Mouse (Mus musculus): ENCODE measurements around the gene Gm20547. TPM values are rescaled to one million over a fixed set of nuclear protein-coding genes. Genes with fewer than 3 reads are reported as not detected.

The Gm20547 gene
- polyA plus RNA-seq, 1 experiment from 2014 or later, result not detected

DNA sequence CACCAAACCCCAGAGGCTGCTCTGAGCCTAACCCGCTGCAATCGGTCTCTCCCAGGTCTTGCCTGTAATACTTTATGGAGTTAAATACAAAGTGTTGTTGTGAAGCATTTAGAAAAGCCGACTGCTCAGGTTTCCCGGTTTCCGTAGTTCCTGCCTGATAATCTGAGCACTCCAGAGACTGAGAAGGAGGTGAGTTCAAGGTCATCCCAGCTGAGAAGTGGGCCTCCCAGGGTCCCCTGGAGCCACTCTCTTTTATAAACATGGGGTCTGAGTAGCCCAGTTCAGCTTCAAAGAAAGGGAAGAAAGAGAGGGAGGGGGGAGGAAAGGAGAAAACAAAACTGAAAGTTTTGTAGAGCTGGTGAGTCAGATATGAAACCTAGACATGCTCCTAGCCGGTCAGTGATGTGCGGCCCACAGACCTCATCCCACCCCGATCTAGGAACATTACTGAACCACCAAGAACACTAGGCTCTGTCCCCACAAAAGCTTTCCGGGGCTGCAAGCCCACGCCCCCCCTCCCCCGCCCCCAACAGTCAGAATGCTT is 2.4 kb downstream of the Gm20547 start, which contains the start of gene Zbtb12:
Gene Zbtb12, plus strand, starts transcription at position 148 of the 544 bp plus-strand sequence.
- H3K27me3 ChIP-seq, result no peaks in the 10 kb centered on the region
- DNase-seq (no peak), ATAC-seq (ENCODE audit: low read depth) (no peak)
- peaks cover 21% of the 10 kb centered on the region for H3K4me1 ChIP-seq (replicated peaks)
- no peak within 1 kb of the TSS for H3K27ac ChIP-seq
- H3K9ac ChIP-seq, result no peak within 1 kb of the TSS
- no peak within 1 kb of the TSS for H3K4me3 ChIP-seq (replicated peaks)
- 57% methylated on average over 11 of the region's 11 CpGs for WGBS (ENCODE audit: insufficient replicate concordance)
- H3K4me2 ChIP-seq, result no peak within 1 kb of the TSS
- no peaks in the 10 kb centered on the region for H3K36me3 ChIP-seq
- H3K9me3 ChIP-seq (replicated peaks), result no peaks in the 10 kb centered on the region

DNA sequence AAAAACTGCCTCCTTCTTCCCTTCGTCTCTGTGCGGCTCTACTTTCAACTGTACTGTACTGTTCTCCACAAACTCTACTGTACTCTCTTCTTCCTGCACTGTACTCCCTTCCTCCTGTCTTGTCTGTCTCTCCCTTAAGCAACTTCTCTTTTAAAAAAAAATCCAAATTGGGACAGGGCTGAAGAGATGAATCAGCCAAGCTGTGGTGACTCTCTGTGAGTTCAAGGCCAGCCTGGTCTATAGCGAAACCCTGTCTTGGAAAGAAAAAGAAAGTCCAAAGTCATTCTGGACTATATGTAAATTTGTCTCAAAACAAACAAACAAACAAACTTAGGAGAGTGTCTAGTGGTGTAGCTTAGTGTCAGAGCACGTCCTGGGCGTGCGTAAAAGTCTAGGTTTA is 7.5 kb downstream of the Gm20547 start:
- Histone ChIP-seq H3K9ac (no peak overlapping the region), H3K4me3 (replicated peaks) (no peak overlapping the region), H3K27me3 (no peaks in the 10 kb centered on the region; the same call in 1 of the 2 replicates), H3K9me3 (replicated peaks) (no peaks in the 10 kb centered on the region), H3K4me2 (no peak overlapping the region), H3K27ac (no peak overlapping the region), H3K36me3 (no peaks in the 10 kb centered on the region), H3K4me1 (replicated peaks) (no peaks in the 10 kb centered on the region; the same call in 1 of the 2 replicates)
- DNase-seq (no peak), ATAC-seq (ENCODE audit: low read depth) (no peak)
- 70% methylated on average over 6 of the region's 6 CpGs for WGBS (ENCODE audit: insufficient replicate concordance)

DNA sequence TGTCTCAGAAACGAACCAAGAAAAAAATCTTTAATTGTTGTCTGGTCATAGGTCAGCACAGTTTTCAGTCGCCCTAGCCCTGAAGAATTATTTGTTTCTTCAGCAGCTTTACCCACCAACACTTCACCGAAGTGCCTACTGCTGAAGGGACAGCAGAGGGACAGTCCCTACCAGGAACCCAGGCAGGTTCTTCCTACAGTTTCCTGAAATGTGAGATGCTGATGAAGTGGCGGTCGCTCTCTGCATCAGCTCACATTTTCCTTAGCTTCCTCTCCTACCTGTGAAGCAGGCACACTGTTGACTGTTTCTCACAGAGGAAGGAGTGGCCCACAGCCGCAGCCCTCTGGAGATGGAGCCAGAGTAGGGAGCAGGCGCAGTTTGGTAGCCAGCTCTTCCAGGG is 15.9 kb downstream of the Gm20547 start:
- Histone ChIP-seq H3K9me3 (replicated peaks) (no peaks in the 10 kb centered on the region), H3K27ac (no peak overlapping the region), H3K27me3 (0 out of 2 replicates have a peak, but pooled peaks cover 6% of the 10 kb centered on the region), H3K4me3 (replicated peaks) (no peak overlapping the region), H3K36me3 (no peaks in the 10 kb centered on the region), H3K4me1 (replicated peaks) (peaks cover 4% of the 10 kb centered on the region), H3K4me2 (no peak overlapping the region), H3K9ac (no peak overlapping the region)
- 43% methylated on average over 7 of the region's 7 CpGs for WGBS (ENCODE audit: insufficient replicate concordance)
- ATAC-seq (ENCODE audit: low read depth) (no peak), DNase-seq (no peak)

DNA sequence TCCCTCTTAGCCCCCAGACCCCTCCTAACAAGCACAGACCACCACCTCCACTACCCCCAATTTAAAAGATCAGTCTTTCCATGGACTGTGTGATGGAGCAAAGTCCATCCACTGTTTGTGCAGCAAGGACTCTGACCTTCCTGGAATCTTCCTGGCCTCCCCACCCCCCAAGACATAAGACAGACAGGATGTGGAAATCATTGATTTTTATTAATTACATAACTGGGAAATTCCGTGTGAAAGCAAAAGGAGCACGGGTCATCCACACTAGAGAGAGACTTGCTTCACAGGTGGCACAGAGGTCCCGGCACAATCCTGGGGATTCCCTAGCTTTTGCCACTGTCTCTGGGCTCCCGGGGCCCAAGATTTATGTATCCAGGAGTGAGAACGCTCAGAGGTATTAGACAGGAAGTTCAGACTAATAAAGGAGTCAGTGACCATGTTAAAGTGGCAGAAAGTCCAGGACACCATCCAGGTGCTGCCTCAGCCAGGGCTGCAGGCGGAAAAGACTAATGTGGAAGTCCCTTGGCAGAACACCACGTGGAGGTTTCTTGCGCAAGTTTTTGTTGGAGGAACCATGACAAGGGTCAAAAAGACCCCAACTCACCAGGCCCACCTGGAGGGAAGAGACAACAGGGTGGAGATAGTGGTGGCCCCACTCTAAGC is 19.3 kb downstream of the Gm20547 start, which contains the start of gene Cfb:
Gene Cfb, minus strand, starts transcription at position 103 of the 666 bp plus-strand sequence.
- DNase-seq (no peak), ATAC-seq (ENCODE audit: low read depth) (peak; percentile 60)
- WGBS (ENCODE audit: insufficient replicate concordance), result 38% methylated on average over 8 of the region's 8 CpGs
- Histone ChIP-seq H3K4me3 (replicated peaks) (peak within 1 kb of the TSS; percentile 41), H3K27me3 (0 out of 2 replicates have a peak, but pooled peaks cover 6% of the 10 kb centered on the region), H3K4me2 (peak within 1 kb of the TSS; percentile 49), H3K36me3 (peaks cover 11% of the 10 kb centered on the region), H3K4me1 (replicated peaks) (peaks cover 33% of the 10 kb centered on the region), H3K9ac (peak within 1 kb of the TSS; percentile 48), H3K27ac (peak within 1 kb of the TSS; percentile 58), H3K9me3 (replicated peaks) (no peaks in the 10 kb centered on the region)

DNA sequence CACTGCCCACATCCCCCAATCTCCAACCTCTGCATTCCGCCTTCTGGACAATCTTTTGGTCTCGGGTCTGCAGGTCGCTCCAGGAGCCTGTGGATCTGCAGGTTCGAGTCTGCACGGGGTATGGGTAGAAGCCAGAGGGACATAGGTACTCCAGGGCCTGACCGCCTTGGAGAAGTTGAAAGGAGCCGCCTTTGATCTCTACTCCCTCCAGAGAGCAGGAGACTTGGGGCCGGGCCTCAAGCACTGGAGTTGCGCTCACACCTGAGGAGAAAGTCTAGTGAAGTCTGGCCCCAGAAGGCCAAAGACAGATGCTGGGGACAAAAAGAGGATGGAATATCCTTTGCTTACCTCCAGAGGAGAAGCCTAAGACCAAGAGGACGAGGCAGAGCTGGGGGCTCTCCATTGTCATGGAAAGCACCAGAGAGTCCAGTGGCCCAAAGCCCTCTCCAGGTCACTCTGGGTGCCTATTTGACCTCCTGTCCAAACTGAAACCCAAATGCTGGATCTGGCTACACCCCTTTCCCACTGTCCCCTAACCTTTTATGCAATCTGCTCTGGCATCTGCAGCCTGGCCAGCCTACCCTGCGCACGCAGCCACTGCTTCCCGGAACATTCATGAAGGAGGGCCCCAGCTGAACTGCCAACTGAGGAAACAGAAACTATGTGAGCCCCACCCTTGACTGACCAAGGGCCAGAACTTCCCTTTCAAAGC is 20.0 kb downstream of the Gm20547 start:
- ATAC-seq (ENCODE audit: low read depth) (peak; percentile 71), DNase-seq (no peak)

DNA sequence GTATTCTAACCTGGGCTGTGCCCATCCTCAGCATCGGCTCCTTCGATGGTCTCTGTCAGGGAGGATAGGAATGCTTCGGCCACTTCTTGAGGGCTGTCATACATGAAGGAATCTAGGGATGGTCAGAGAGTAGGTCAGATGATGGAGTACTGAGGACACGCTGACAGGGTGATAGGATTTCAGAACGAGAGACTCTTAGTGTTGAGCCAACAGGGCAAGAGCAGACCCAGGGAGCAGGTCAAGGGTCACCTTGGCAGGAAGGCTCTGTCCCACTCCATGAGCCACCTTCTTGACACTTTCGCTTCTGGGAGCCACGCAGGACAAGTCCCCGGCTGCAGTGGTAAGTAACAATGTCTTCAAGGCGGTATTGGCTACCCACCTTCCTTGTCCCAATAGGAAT is 21.3 kb downstream of the Gm20547 start:
- peak overlapping the region; percentile 49 for H3K4me2 ChIP-seq
- DNase-seq (no peak), ATAC-seq (ENCODE audit: low read depth) (no peak)
- 0 out of 2 replicates have a peak, but pooled peaks cover 6% of the 10 kb centered on the region for H3K27me3 ChIP-seq
- no peak overlapping the region for H3K27ac ChIP-seq
- 71% methylated on average over 9 of the region's 9 CpGs for WGBS (ENCODE audit: insufficient replicate concordance)
- H3K4me1 ChIP-seq (replicated peaks), result peaks cover 33% of the 10 kb centered on the region
- no peaks in the 10 kb centered on the region for H3K9me3 ChIP-seq (replicated peaks)
- H3K9ac ChIP-seq, result no peak overlapping the region
- peaks cover 31% of the 10 kb centered on the region for H3K36me3 ChIP-seq
- H3K4me3 ChIP-seq (replicated peaks), result peak overlapping the region; percentile 41

More for the DNA sequence above, 20.0 kb downstream of the Gm20547 start:
- H3K4me3 ChIP-seq (replicated peaks), result peak overlapping the region; percentile 41
- H3K27me3 ChIP-seq, result 0 out of 2 replicates have a peak, but pooled peaks cover 6% of the 10 kb centered on the region
- H3K9me3 ChIP-seq (replicated peaks), result no peaks in the 10 kb centered on the region
- 47% methylated on average over 13 of the region's 13 CpGs for WGBS (ENCODE audit: insufficient replicate concordance)
- peak overlapping the region; percentile 58 for H3K27ac ChIP-seq
- H3K4me2 ChIP-seq, result peak overlapping the region; percentile 49
- peak overlapping the region; percentile 48 for H3K9ac ChIP-seq
- H3K4me1 ChIP-seq (replicated peaks), result peaks cover 33% of the 10 kb centered on the region
- H3K36me3 ChIP-seq, result peaks cover 18% of the 10 kb centered on the region

DNA sequence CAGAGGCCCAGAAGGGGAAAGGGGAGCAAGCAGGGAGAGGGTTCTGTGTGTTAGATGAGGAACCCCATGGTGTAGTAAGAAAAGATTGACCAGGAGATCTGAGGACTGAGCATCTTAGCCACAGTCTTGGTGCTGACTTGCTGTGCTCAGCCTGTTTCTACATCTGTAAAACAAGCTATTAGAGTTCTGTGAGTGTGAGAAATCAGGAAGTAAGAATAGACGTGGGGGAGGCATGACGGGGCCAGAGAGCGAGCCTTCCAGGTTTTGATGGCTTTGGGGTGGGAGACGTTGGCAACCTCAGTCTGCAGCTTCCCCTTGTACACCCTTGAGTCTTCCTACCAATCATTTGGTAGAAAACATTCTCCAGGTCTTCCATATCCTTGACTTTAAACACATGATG is 23.2 kb downstream of the Gm20547 start:
- Histone ChIP-seq H3K27me3 (no peaks in the 10 kb centered on the region), H3K36me3 (peaks cover 49% of the 10 kb centered on the region), H3K9ac (no peak overlapping the region), H3K4me2 (no peak overlapping the region), H3K4me3 (replicated peaks) (no peak overlapping the region), H3K27ac (no peak overlapping the region), H3K9me3 (replicated peaks) (no peaks in the 10 kb centered on the region), H3K4me1 (replicated peaks) (peaks cover 43% of the 10 kb centered on the region)
- DNase-seq (no peak), ATAC-seq (ENCODE audit: low read depth) (no peak)
- 36% methylated on average over 4 of the region's 4 CpGs for WGBS (ENCODE audit: insufficient replicate concordance)

DNA sequence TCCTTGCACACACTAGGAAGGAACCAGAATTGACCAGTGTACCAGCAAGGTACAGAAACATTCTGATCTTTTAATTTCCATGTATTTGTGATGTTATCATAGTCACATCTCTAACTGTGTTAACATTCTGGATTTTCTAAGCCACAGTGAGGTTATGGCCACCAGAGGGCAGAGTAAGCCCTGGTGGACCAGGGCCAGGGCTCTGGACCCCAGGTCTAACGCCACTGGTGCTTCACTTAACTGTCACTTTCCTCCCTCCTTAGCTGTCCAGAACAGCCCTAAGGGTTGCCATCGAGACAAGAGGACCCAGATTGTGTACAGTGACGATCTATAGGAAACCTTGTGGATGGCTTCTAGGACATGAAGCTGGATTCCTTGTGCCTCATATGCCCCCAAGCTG is 26.0 kb downstream of the Gm20547 start:
- H3K9ac ChIP-seq, result no peak overlapping the region
- no peaks in the 10 kb centered on the region for H3K27me3 ChIP-seq
- H3K27ac ChIP-seq, result no peak overlapping the region; the same call in 1 of the 2 replicates
- WGBS (ENCODE audit: insufficient replicate concordance), result 51% methylated on average over 3 of the region's 3 CpGs
- no peak overlapping the region for H3K4me2 ChIP-seq
- peaks cover 65% of the 10 kb centered on the region for H3K36me3 ChIP-seq
- no peaks in the 10 kb centered on the region for H3K9me3 ChIP-seq (replicated peaks)
- no peak overlapping the region for H3K4me3 ChIP-seq (replicated peaks)
- DNase-seq (no peak), ATAC-seq (ENCODE audit: low read depth) (0 out of 2 replicates have a peak, but pooled peaks have one; percentile 21)
- peaks cover 61% of the 10 kb centered on the region for H3K4me1 ChIP-seq (replicated peaks)

DNA sequence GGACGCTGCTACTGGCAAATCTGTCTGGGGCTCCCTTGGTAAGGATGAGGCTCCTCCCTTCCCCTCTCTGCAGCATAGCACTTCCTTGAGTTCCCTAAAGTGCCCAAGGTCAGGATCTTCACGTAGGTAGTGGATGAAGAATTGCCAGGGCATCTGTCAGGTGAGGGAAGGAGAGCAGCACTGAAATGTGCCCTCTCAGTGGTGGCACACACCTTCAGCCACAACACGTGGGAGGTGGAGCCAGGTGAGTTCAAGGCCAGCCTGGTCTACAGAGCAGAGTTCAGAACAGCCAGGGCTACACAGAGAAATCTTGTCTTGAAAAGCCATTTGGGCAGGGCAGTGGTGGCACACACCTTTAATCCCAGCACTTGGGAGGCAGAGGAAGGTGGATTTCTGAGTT is 27.1 kb downstream of the Gm20547 start:
- Histone ChIP-seq H3K27ac (no peak overlapping the region), H3K4me1 (replicated peaks) (peaks cover 57% of the 10 kb centered on the region), H3K27me3 (no peaks in the 10 kb centered on the region), H3K9me3 (replicated peaks) (no peaks in the 10 kb centered on the region), H3K36me3 (peaks cover 65% of the 10 kb centered on the region), H3K4me3 (replicated peaks) (no peak overlapping the region), H3K4me2 (no peak overlapping the region), H3K9ac (no peak overlapping the region)
- DNase-seq (no peak), ATAC-seq (ENCODE audit: low read depth) (no peak)
- WGBS (ENCODE audit: insufficient replicate concordance), result 69% methylated on average over 3 of the region's 3 CpGs

DNA sequence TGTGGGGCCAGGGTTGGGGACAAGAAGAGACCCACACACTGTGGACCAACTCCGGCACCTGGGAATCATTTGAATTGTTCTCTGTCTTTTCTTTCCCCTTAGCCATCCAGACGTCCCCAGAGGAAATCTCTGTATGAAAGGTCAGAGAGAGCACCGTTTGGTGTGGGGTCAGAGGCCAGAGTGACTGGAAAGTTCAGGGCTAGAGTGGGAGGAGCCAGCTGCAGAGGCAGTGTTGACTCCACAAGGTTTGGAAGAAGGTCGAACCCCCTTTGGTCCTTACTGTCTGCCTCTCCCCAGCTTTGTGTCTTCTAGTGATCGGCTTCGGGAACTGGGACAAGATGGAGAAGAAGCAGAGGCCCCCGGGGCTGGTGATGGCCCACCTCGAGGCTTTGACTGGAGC is 28.3 kb downstream of the Gm20547 start:
- Histone ChIP-seq H3K27ac (no peak overlapping the region), H3K4me2 (no peak overlapping the region), H3K4me3 (replicated peaks) (no peak overlapping the region), H3K4me1 (replicated peaks) (peaks cover 57% of the 10 kb centered on the region), H3K9ac (0 out of 2 replicates have a peak overlapping the region, but pooled peaks have one; percentile 8), H3K27me3 (no peaks in the 10 kb centered on the region), H3K36me3 (peaks cover 64% of the 10 kb centered on the region), H3K9me3 (replicated peaks) (no peaks in the 10 kb centered on the region)
- ATAC-seq (ENCODE audit: low read depth) (no peak), DNase-seq (no peak)
- 65% methylated on average over 8 of the region's 8 CpGs for WGBS (ENCODE audit: insufficient replicate concordance)

DNA sequence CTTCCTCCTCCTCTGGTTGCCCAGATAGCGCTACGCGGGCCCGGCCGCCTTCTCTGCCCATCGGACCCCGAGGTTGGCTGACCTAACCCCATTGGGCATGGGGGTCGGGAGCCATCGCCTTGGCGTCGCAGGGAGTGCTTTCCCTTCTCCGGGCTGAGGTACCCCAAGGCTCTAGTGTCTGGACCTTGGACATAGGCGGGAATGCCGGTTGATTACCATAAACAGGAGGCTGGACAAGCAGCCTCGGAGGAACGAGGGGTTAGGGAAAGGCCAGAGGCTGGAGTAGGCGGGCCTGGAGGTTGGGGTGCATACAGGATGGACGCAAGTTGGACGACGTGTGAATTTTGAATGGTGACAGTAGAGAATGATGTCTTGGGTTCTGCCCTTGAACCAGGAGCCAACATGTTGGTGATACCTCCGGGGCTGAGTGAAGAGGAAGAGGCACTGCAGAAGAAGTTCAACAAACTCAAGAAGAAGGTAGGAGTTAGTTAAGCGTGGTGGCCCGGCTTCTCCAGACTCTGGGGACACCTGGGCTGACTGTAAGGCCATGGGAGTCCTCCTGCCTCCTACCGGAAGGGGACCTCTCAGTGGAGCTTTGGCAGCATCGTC is 31.2 kb downstream of the Gm20547 start:
- DNase-seq, result no peak
- ATAC-seq (ENCODE audit: low read depth), result no peak; the same call in 1 of the 2 replicates
- Histone ChIP-seq H3K9ac (peak overlapping the region; percentile 89), H3K4me1 (replicated peaks) (peaks cover 48% of the 10 kb centered on the region), H3K9me3 (replicated peaks) (no peaks in the 10 kb centered on the region), H3K36me3 (peaks cover 62% of the 10 kb centered on the region), H3K27me3 (no peaks in the 10 kb centered on the region), H3K4me3 (replicated peaks) (peak overlapping the region; percentile 91), H3K4me2 (peak overlapping the region; percentile 99), H3K27ac (peak overlapping the region; percentile 83)
- 1% methylated on average over 25 of the region's 25 CpGs for WGBS (ENCODE audit: insufficient replicate concordance)
